Mouse (Mus musculus): ENCODE data around the gene Galk1. TPM values are rescaled to one million over a fixed set of nuclear protein-coding genes. Genes with fewer than 3 reads are reported as not detected.

Galk1 gene
- polyA plus RNA-seq, 1 experiment from 2014 or later, result 113 TPM

GRCm38 (mm10) chr11:115959018-115959417 is 53.5 kb downstream of the Galk1 start:
- Histone ChIP-seq H3K27me3 (ENCODE audit: control insufficient read depth, insufficient read depth, low read length) (no peaks in the 10 kb centered on the region), H3K4me3 (ENCODE audit: low read depth, low read length) (no peak overlapping the region), H3K4me2 (ENCODE audit: low read depth, low read length) (no peak overlapping the region), H3K36me3 (replicated peaks; ENCODE audit: control insufficient read depth, insufficient read depth, low read depth, low read length) (peaks cover 10% of the 10 kb centered on the region), H3K4me1 (ENCODE audit: control insufficient read depth, insufficient read depth, low read length) (no peaks in the 10 kb centered on the region), H3K9me3 (replicated peaks; ENCODE audit: control insufficient read depth, low read length) (no peaks in the 10 kb centered on the region), H3K9ac (replicated peaks; ENCODE audit: low read length) (no peak overlapping the region), H3K27ac (replicated peaks; ENCODE audit: low read depth, low read length) (no peak overlapping the region)
- WGBS, result 97% methylated on average over 9 of the region's 9 CpGs
- ATAC-seq (replicated peaks; ENCODE audit: insufficient number of reproducible peaks, low FRiP score, low TSS enrichment, low read depth), result no peak
- DNase-seq (ENCODE audit: low spot score), result no peak

Other genes starting within 250 kb of the Galk1 start
- gene Tmem94, start 247.3 kb downstream of the Galk1 start, polyA plus RNA-seq (2014; fragmentation: Nextera tagmentation; extraction: Ambion mirVana), result 10.3 and 14.6 TPM in 2 replicates
- gene Caskin2, start 199.1 kb downstream of the Galk1 start, polyA plus RNA-seq (2014; fragmentation: Nextera tagmentation; extraction: Ambion mirVana), result 11.9 TPM in 2 replicates
- gene Tsen54, start 198.0 kb downstream of the Galk1 start, polyA plus RNA-seq (2014; fragmentation: Nextera tagmentation; extraction: Ambion mirVana), result 19.8 and 22.2 TPM in 2 replicates
- gene Llgl2, start 188.7 kb downstream of the Galk1 start, polyA plus RNA-seq (2014; fragmentation: Nextera tagmentation; extraction: Ambion mirVana), result 4.9 and 7.5 TPM in 2 replicates
- gene Myo15b, start 154.3 kb downstream of the Galk1 start, polyA plus RNA-seq (2014; fragmentation: Nextera tagmentation; extraction: Ambion mirVana), result 0.07 and 0.31 TPM in 2 replicates
- gene Smim5, start 112.8 kb downstream of the Galk1 start, polyA plus RNA-seq (2014; fragmentation: Nextera tagmentation; extraction: Ambion mirVana), result 1.1 and 1.4 TPM in 2 replicates
- gene Smim6, start 100.7 kb downstream of the Galk1 start, polyA plus RNA-seq (2014; fragmentation: Nextera tagmentation; extraction: Ambion mirVana), result 0.21 TPM in 1 of 2 replicates, not detected in the other
- 49.8 and 59.4 TPM in 2 replicates for gene Sap30bp, start 79.4 kb downstream of the Galk1 start, polyA plus RNA-seq (2014; fragmentation: Nextera tagmentation; extraction: Ambion mirVana)
- 14.2 and 15.3 TPM in 2 replicates for gene Recql5, start 79.2 kb downstream of the Galk1 start, polyA plus RNA-seq (2014; fragmentation: Nextera tagmentation; extraction: Ambion mirVana)
- gene Itgb4, start 38.0 kb downstream of the Galk1 start, polyA plus RNA-seq (2014; fragmentation: Nextera tagmentation; extraction: Ambion mirVana), result 0.83 and 0.85 TPM in 2 replicates
- gene H3f3b, start 15.2 kb upstream of the Galk1 start, polyA plus RNA-seq (2014; fragmentation: Nextera tagmentation; extraction: Ambion mirVana), result 2,457 and 2,634 TPM in 2 replicates
- gene Unk, start 17.6 kb upstream of the Galk1 start, polyA plus RNA-seq (2014; fragmentation: Nextera tagmentation; extraction: Ambion mirVana), result 21.2 and 21.7 TPM in 2 replicates
- gene Unc13d, start 65.2 kb upstream of the Galk1 start, polyA plus RNA-seq (2014; fragmentation: Nextera tagmentation; extraction: Ambion mirVana), result 0.71 and 1.2 TPM in 2 replicates
- 47.0 and 49.6 TPM in 2 replicates for gene Wbp2, start 74.3 kb upstream of the Galk1 start, polyA plus RNA-seq (2014; fragmentation: Nextera tagmentation; extraction: Ambion mirVana)
- gene Trim47, start 114.5 kb upstream of the Galk1 start, polyA plus RNA-seq (2014; fragmentation: Nextera tagmentation; extraction: Ambion mirVana), result 3.4 and 4.5 TPM in 2 replicates
- gene Trim65, start 118.4 kb upstream of the Galk1 start, polyA plus RNA-seq (2014; fragmentation: Nextera tagmentation; extraction: Ambion mirVana), result 1.2 and 1.8 TPM in 2 replicates
- gene Mrpl38, start 126.1 kb upstream of the Galk1 start, polyA plus RNA-seq (2014; fragmentation: Nextera tagmentation; extraction: Ambion mirVana), result 101 and 102 TPM in 2 replicates
- 20.3 and 25.9 TPM in 2 replicates for gene Fbf1, start 155.4 kb upstream of the Galk1 start, polyA plus RNA-seq (2014; fragmentation: Nextera tagmentation; extraction: Ambion mirVana)
- 54.7 and 59.2 TPM in 2 replicates for gene Ten1, start 186.1 kb upstream of the Galk1 start, polyA plus RNA-seq (2014; fragmentation: Nextera tagmentation; extraction: Ambion mirVana)
- 22.1 and 22.4 TPM in 2 replicates for gene Acox1, start 186.3 kb upstream of the Galk1 start, polyA plus RNA-seq (2014; fragmentation: Nextera tagmentation; extraction: Ambion mirVana)
- 0.73 and 0.88 TPM in 2 replicates for gene Evpl, start 225.4 kb upstream of the Galk1 start, polyA plus RNA-seq (2014; fragmentation: Nextera tagmentation; extraction: Ambion mirVana)